Mouse (Mus musculus) limb, embryonic 13.5 days (tissue): Measurements from ENCODE around the gene Slfn4. TPM values are rescaled to one million over a fixed set of nuclear protein-coding genes. Genes with fewer than 3 reads are reported as not detected.
"Not testable (repeated sequence)": the region's sequence is repeated elsewhere in the genome, so short reads cannot be mapped to it uniquely, and the experiment has no call there.

Experiments
- ATAC-seq: fragments of 200-750 bp; cut with Nextera tagmentation; 2 replicates; pipeline ENCODE4 v1.8.0; 2017; ENCODE audit warnings: low read depth, moderate number of reproducible peaks, moderate TSS enrichment; ENCODE audit not compliant: low FRiP score
- H3K27ac ChIP-seq: fragments of 300-500 bp; sonication (generic); 2 replicates; pipeline ENCODE4 v1.5.1; 2015; ENCODE audit warnings: inconsistent platforms, mild to moderate bottlenecking, moderate library complexity
- H3K27me3 ChIP-seq: fragments of 300-500 bp; sonication (generic); 2 replicates; pipeline ENCODE4 v1.6.1; 2015; ENCODE audit warnings: mild to moderate bottlenecking, inconsistent platforms
- H3K36me3 ChIP-seq: fragments of 300-500 bp; sonication (generic); 2 replicates; pipeline ENCODE4 v1.6.1; 2015; ENCODE audit warnings: inconsistent platforms, mild to moderate bottlenecking, moderate library complexity
- H3K4me1 ChIP-seq: fragments of 300-500 bp; sonication (generic); 2 replicates; pipeline ENCODE4 v1.6.1; 2015; ENCODE audit warnings: inconsistent platforms
- H3K4me2 ChIP-seq: fragments of 300-500 bp; sonication (generic); replicated peaks from 2 replicates; pipeline ENCODE4 v1.6.1; 2015; ENCODE audit warnings: inconsistent platforms, mild to moderate bottlenecking, moderate library complexity
- H3K4me3 ChIP-seq: fragments of 300-500 bp; sonication (generic); 2 replicates; pipeline ENCODE4 v1.5.1; 2015; ENCODE audit warnings: moderate library complexity, mild to moderate bottlenecking, inconsistent platforms
- H3K9ac ChIP-seq: fragments of 300-500 bp; sonication (generic); 2 replicates; pipeline ENCODE4 v1.6.1; 2015; ENCODE audit warnings: mild to moderate bottlenecking, inconsistent platforms
- H3K9me3 ChIP-seq: fragments of 300-500 bp; sonication (generic); 2 replicates; pipeline ENCODE4 v1.6.1; 2016; ENCODE audit warnings: inconsistent platforms
- WGBS: fragments of 180-500 bp; shearing (Covaris S2); methylation state at CpG from one replicate; pipeline ENCODE4 v1.1.7; 2015; 5-methylcytosine and 5-hydroxymethylcytosine counted together
- polyA plus RNA-seq: library from polyadenylated mRNA; unstranded; fragments of >200 nt; fragmentation: Nextera tagmentation; extraction: Ambion mirVana; gene quantifications from 2 replicates; pipeline ENCODE4 v1.2.1, GENCODE M21; 2015

The Slfn4 gene
- 0.17 and 0.29 TPM in 2 replicates for polyA plus RNA-seq

DNA sequence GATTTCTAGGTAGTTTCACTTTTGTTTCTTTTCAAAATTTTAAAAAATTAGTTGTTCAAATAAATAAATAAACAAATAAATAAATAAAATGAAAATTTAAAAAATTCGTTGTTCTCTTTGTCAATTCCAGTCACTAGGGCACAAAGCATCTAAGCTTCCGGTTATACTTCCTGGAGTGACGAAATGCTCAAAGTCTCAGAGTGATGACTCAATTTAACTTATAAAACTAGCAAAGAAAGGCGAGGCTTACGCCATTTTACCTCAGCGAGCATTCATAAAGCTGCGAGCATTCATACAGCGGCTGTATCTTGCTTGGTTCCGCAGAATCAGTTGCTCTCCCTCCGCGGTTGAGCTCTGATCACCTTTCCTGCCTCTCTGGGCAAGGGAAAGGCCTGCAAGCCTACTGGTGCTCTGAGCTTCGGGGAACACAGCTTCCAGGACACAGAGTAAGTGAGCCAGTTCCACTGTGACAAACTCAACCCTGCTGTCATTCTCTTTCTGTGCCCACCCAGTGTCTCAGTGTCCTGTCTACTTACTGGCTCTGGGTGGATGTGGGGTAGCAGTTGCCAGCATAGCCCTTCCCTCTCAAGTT, at the start of gene Slfn4:
Gene Slfn4 (plus strand): TSS at position 239 of the 592 bp plus-strand sequence.
- no peaks in the 10 kb centered on the region for H3K27me3 ChIP-seq
- no peak within 1 kb of the TSS for H3K4me2 ChIP-seq
- no peak within 1 kb of the TSS for H3K27ac ChIP-seq
- no peak within 1 kb of the TSS for H3K9ac ChIP-seq
- no peaks in the 10 kb centered on the region for H3K36me3 ChIP-seq
- 88% methylated on average over 12 of the region's 12 CpGs for WGBS
- no peaks in the 10 kb centered on the region for H3K9me3 ChIP-seq
- no peak for ATAC-seq
- no peaks in the 10 kb centered on the region for H3K4me1 ChIP-seq
- H3K4me3 ChIP-seq: no peak within 1 kb of the TSS

GRCm38 (mm10) chr11:83125633-83126032, 49.4 kb upstream of the Slfn4 start:
- WGBS: 80% methylated on average over 1 of the region's 1 CpGs
- H3K9me3 ChIP-seq, H3K9ac ChIP-seq, H3K4me2 ChIP-seq, H3K4me3 ChIP-seq, ATAC-seq, H3K36me3 ChIP-seq, H3K27ac ChIP-seq, H3K4me1 ChIP-seq, H3K27me3 ChIP-seq: not testable (repeated sequence)

- H3K4me2 ChIP-seq, H3K4me3 ChIP-seq, H3K9ac ChIP-seq, H3K27ac ChIP-seq, H3K27me3 ChIP-seq, H3K4me1 ChIP-seq, H3K36me3 ChIP-seq, ATAC-seq, H3K9me3 ChIP-seq: not testable (repeated sequence)
- 100% methylated on average over 1 of the region's 2 CpGs for WGBS
These were observed 37.7 kb upstream of the Slfn4 start for GRCm38 (mm10) chr11:83137253-83137652.

- H3K9me3 ChIP-seq, H3K27ac ChIP-seq, H3K27me3 ChIP-seq, H3K36me3 ChIP-seq, H3K4me3 ChIP-seq, ATAC-seq, H3K4me1 ChIP-seq, H3K4me2 ChIP-seq, H3K9ac ChIP-seq: not testable (repeated sequence)
- no CpG with 5 or more reads among the region's 1 CpGs for WGBS
These were observed 26.0 kb upstream of the Slfn4 start for GRCm38 (mm10) chr11:83148939-83149338.

- H3K27ac ChIP-seq: no peak within 1 kb of the TSS
- no peak for ATAC-seq
- no peak within 1 kb of the TSS for H3K4me3 ChIP-seq
- 63% methylated on average over 12 of the region's 12 CpGs for WGBS
- H3K4me2 ChIP-seq: peak within 1 kb of the TSS; percentile 22
- H3K36me3 ChIP-seq: no peaks in the 10 kb centered on the region
- no peaks in the 10 kb centered on the region for H3K9me3 ChIP-seq
- no peaks in the 10 kb centered on the region for H3K27me3 ChIP-seq
- H3K9ac ChIP-seq: no peak within 1 kb of the TSS
- no peaks in the 10 kb centered on the region for H3K4me1 ChIP-seq
These were observed 16.3 kb downstream of the Slfn4 start, which contains the start of gene Slfn3 for GRCm38 (mm10) chr11:83191134-83191893. Slfn3 (plus strand) TSS chr11:83191330.

- 53% methylated on average over 3 of the region's 3 CpGs for WGBS
These were observed 17.0 kb downstream of the Slfn4 start for GRCm38 (mm10) chr11:83192001-83192400.

DNA sequence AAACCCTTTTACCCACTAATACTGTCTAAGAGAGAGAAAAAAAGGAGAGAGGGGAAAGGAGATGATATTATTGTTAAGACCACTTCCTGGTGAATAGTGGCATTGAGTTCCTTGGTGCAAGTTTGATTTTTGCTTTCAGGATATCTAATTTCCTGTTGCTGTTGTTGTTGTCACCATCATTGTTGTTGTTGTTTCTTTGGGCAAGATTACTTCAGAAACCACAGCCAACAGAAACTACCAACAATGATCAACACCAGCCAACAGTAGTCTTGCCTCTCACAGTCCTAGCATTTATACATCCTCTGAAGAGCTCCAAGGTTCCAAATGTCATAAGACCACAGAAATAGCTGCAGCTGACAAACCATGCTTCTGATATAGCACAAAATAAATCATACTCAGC, 30.0 kb downstream of the Slfn4 start:
- no peaks in the 10 kb centered on the region for H3K36me3 ChIP-seq
- no peaks in the 10 kb centered on the region for H3K27me3 ChIP-seq
- H3K4me2 ChIP-seq: no peak overlapping the region
- H3K27ac ChIP-seq: no peak overlapping the region
- H3K9ac ChIP-seq: no peak overlapping the region
- H3K4me3 ChIP-seq: no peak overlapping the region
- ATAC-seq: no peak
- no peaks in the 10 kb centered on the region for H3K9me3 ChIP-seq
- H3K4me1 ChIP-seq: no peaks in the 10 kb centered on the region

More at GRCm38 (mm10) chr11:83192001-83192400, 17.0 kb downstream of the Slfn4 start:
- Histone ChIP-seq H3K9me3 (no peaks in the 10 kb centered on the region), H3K4me1 (no peaks in the 10 kb centered on the region), H3K9ac (no peak overlapping the region), H3K4me2 (peak overlapping the region; percentile 22; the same call in 1 of the 2 replicates), H3K36me3 (no peaks in the 10 kb centered on the region), H3K4me3 (no peak overlapping the region), H3K27me3 (no peaks in the 10 kb centered on the region), H3K27ac (no peak overlapping the region)
- no peak for ATAC-seq

- Histone ChIP-seq H3K4me2 (no peak overlapping the region), H3K27ac (no peak overlapping the region), H3K9ac (no peak overlapping the region), H3K4me3 (no peak overlapping the region), H3K36me3 (no peaks in the 10 kb centered on the region), H3K9me3 (no peaks in the 10 kb centered on the region), H3K4me1 (no peaks in the 10 kb centered on the region), H3K27me3 (no peaks in the 10 kb centered on the region)
- no peak for ATAC-seq
- 71% methylated on average over 1 of the region's 1 CpGs for WGBS
These were observed 41.1 kb downstream of the Slfn4 start for GRCm38 (mm10) chr11:83216119-83216518.

- no peaks in the 10 kb centered on the region for H3K4me1 ChIP-seq
- H3K36me3 ChIP-seq: no peaks in the 10 kb centered on the region
- WGBS: 77% methylated on average over 1 of the region's 1 CpGs
- ATAC-seq: no peak
- H3K4me3 ChIP-seq: no peak overlapping the region
- H3K4me2 ChIP-seq: no peak overlapping the region
- no peaks in the 10 kb centered on the region for H3K27me3 ChIP-seq
- no peaks in the 10 kb centered on the region for H3K9me3 ChIP-seq
- H3K9ac ChIP-seq: no peak overlapping the region
- H3K27ac ChIP-seq: no peak overlapping the region
These were observed 46.4 kb downstream of the Slfn4 start for GRCm38 (mm10) chr11:83221328-83221877.

GRCm38 (mm10) chr11:83223367-83223766, 48.4 kb downstream of the Slfn4 start:
- Histone ChIP-seq H3K4me3 (no peak overlapping the region), H3K27me3 (no peaks in the 10 kb centered on the region), H3K36me3 (no peaks in the 10 kb centered on the region), H3K4me2 (no peak overlapping the region), H3K9ac (no peak overlapping the region), H3K9me3 (no peaks in the 10 kb centered on the region), H3K4me1 (no peaks in the 10 kb centered on the region), H3K27ac (no peak overlapping the region)
- 78% methylated on average over 7 of the region's 7 CpGs for WGBS
- ATAC-seq: no peak

DNA sequence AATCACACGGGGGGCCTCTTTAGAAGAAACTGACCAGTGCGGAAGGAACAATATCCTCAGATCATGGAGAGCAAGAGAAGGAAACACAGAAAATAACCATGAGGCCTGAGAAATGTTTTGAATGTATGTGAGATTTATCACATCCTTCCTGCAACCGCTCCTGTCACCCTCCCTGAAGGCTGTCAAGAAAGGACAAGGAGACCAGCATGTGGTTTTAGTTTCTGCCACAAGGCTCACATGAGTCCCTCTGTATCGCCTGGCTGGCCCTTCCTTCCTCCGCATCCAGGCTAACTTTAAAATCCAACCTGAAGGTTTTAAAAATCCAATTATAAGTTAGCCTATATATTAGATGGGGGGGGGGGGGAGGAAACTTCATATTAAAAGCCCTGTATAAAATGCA, 48.8 kb downstream of the Slfn4 start:
- H3K36me3 ChIP-seq, H3K9ac ChIP-seq, H3K9me3 ChIP-seq, H3K27me3 ChIP-seq, ATAC-seq, H3K27ac ChIP-seq, H3K4me1 ChIP-seq, H3K4me2 ChIP-seq, H3K4me3 ChIP-seq: not testable (repeated sequence)
- 73% methylated on average over 5 of the region's 5 CpGs for WGBS

DNA sequence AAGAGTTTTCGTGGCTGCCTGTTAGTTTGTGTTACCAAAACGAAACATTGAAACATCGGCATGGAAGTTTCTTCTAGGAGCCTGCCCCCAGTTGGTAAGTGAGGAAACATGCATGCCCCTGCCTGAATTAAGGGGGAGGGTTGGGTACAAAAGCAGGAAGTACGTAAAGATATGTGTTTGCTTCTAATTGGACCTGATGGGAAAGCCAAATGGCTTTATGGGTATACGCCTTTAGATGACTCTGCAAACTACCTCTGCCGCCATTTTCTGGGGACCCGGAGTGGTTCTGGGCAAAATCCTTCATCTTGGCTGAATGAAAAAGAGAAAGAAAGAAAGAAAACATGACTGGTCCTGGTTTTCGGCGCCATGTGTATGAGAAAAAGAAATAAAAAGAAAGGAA, 49.2 kb downstream of the Slfn4 start:
- WGBS: 85% methylated on average over 9 of the region's 9 CpGs
- Histone ChIP-seq H3K4me2 (no peak overlapping the region), H3K9me3 (no peaks in the 10 kb centered on the region), H3K27me3 (no peaks in the 10 kb centered on the region), H3K9ac (no peak overlapping the region), H3K4me1 (no peaks in the 10 kb centered on the region), H3K36me3 (no peaks in the 10 kb centered on the region), H3K4me3 (no peak overlapping the region), H3K27ac (no peak overlapping the region)
- ATAC-seq: no peak
